Mouse (Mus musculus) forebrain, embryonic 15.5 days (tissue): ENCODE data around the gene Gm49601. TPM values are rescaled to one million over a fixed set of nuclear protein-coding genes. Genes with fewer than 3 reads are reported as not detected.

Experiments
- ATAC-seq: fragments of 200-750 bp; cut with Nextera tagmentation; replicated peaks from 2 replicates; pipeline ENCODE4 v1.8.0; 2017; ENCODE audit warnings: mild to moderate bottlenecking, moderate TSS enrichment, moderate library complexity
- H3K27ac ChIP-seq: fragments of 300-500 bp; sonication (generic); replicated peaks from 2 replicates; pipeline ENCODE4 v1.5.1; 2015; ENCODE audit warnings: mild to moderate bottlenecking, inconsistent platforms
- H3K27me3 ChIP-seq: fragments of 300-500 bp; sonication (generic); 2 replicates; pipeline ENCODE4 v1.6.1; 2015; ENCODE audit warnings: inconsistent platforms
- H3K36me3 ChIP-seq: fragments of 300-500 bp; sonication (generic); 2 replicates; pipeline ENCODE4 v1.6.1; 2015; ENCODE audit warnings: mild to moderate bottlenecking, inconsistent platforms
- H3K4me1 ChIP-seq: fragments of 300-500 bp; sonication (generic); 2 replicates; pipeline ENCODE4 v1.6.1; 2015; ENCODE audit warnings: inconsistent platforms
- H3K4me2 ChIP-seq: fragments of 300-500 bp; sonication (generic); replicated peaks from 2 replicates; pipeline ENCODE4 v1.6.1; 2015; ENCODE audit warnings: mild to moderate bottlenecking, inconsistent platforms
- H3K4me3 ChIP-seq: fragments of 300-500 bp; sonication (generic); 2 replicates; pipeline ENCODE4 v1.5.1; 2015; ENCODE audit warnings: mild to moderate bottlenecking, inconsistent platforms
- H3K9ac ChIP-seq: fragments of 300-500 bp; sonication (generic); replicated peaks from 2 replicates; pipeline ENCODE4 v1.6.1; 2015; ENCODE audit warnings: mild to moderate bottlenecking, inconsistent platforms
- H3K9me3 ChIP-seq: fragments of 300-500 bp; sonication (generic); 2 replicates; pipeline ENCODE4 v1.6.1; 2016; ENCODE audit warnings: inconsistent platforms
- WGBS: fragments of 180-500 bp; shearing (Covaris S2); methylation state at CpG from one replicate; pipeline ENCODE4 v1.1.7; 2015; ENCODE audit warnings: mixed read lengths; 5-methylcytosine and 5-hydroxymethylcytosine counted together
- polyA plus RNA-seq: library from polyadenylated mRNA; unstranded; fragments of >200 nt; fragmentation: Nextera tagmentation; extraction: Ambion mirVana; gene quantifications from 2 replicates; pipeline ENCODE4 v1.2.1, GENCODE M21; 2015

Gm49601 gene
- polyA plus RNA-seq, 1 experiment from 2014 or later, result 20.5 TPM

DNA sequence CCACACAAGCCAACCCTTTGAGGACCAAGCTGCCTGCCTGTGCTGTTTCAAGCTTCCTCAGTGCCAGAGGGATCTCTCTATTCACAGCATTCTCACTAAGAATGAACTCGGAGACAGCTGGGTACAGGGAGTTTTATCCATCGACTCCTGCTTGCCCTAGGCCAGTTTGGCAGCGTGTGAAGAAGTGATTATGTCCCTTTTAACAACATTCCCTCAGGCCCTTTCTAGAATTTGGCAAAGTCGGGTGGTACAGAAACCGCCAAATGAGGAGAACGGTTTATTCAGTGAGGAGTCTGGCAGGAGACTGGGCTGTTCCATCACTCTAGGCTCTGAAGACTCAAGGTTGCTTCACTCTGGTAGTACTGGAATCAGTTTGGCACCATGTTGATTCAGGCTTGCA lies 6.0 kb downstream of the Gm49601 start:
- no peaks in the 10 kb centered on the region for H3K9me3 ChIP-seq
- no peak overlapping the region for H3K9ac ChIP-seq
- peak overlapping the region; percentile 41; the same call in 1 of the 2 replicates for H3K4me3 ChIP-seq
- H3K36me3 ChIP-seq, result peaks cover 38% of the 10 kb centered on the region
- peak overlapping the region; percentile 70; the same call in 1 of the 2 replicates for H3K4me2 ChIP-seq
- H3K27ac ChIP-seq, result no peak overlapping the region
- H3K4me1 ChIP-seq, result peaks cover 22% of the 10 kb centered on the region
- ATAC-seq, result no peak
- WGBS, result 14% methylated on average over 6 of the region's 6 CpGs
- H3K27me3 ChIP-seq, result peaks cover 70% of the 10 kb centered on the region

DNA sequence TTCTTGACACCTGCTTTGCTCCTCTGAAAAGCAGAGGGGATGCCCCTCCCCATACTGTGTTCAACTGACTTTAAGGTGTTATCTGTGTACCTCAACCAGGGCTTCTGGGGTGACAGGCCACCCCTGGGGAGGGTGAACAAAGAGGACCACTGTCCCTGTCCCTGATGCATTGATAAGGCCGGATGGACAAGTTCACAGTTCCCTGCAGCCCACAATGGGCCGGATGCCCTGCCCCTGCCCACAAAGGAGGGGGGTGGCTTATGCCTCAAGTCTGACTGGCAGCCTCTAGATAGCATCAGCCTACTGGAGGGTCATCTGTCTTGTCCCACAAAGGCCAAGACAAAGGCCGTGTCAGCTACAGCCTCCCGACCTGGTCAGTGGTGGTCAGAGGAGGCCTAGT lies 7.1 kb downstream of the Gm49601 start:
- Histone ChIP-seq H3K27ac (no peak overlapping the region), H3K9me3 (no peaks in the 10 kb centered on the region), H3K4me2 (no peak overlapping the region), H3K9ac (no peak overlapping the region), H3K4me3 (no peak overlapping the region), H3K27me3 (peaks cover 59% of the 10 kb centered on the region), H3K36me3 (peaks cover 27% of the 10 kb centered on the region), H3K4me1 (peaks cover 22% of the 10 kb centered on the region)
- ATAC-seq, result no peak
- WGBS, result 60% methylated on average over 4 of the region's 4 CpGs

DNA sequence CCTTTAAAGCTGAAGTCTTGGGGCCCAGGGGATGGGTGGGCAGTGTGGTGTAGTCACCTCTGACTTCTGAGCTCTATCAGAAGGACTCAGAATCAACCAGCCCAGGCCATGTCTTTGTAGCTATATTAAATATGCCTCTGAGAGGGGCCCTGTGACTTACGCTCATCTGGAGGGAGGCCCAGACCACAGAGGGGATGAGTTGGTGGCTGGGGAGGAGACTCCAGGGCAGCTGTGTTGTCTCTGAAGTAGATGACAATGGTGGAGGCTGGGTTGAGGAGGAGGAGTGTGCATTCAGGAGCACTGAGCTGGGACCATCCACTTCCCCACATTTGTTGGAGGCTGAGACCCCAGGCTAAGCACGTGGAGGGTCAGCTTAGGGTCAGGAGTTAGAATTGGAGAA lies 7.9 kb downstream of the Gm49601 start:
- Histone ChIP-seq H3K36me3 (peaks cover 19% of the 10 kb centered on the region), H3K9ac (no peak overlapping the region), H3K27ac (no peak overlapping the region), H3K4me2 (no peak overlapping the region), H3K4me3 (no peak overlapping the region), H3K9me3 (no peaks in the 10 kb centered on the region), H3K27me3 (peaks cover 51% of the 10 kb centered on the region), H3K4me1 (peaks cover 22% of the 10 kb centered on the region)
- ATAC-seq, result no peak
- WGBS, result 53% methylated on average over 2 of the region's 2 CpGs

DNA sequence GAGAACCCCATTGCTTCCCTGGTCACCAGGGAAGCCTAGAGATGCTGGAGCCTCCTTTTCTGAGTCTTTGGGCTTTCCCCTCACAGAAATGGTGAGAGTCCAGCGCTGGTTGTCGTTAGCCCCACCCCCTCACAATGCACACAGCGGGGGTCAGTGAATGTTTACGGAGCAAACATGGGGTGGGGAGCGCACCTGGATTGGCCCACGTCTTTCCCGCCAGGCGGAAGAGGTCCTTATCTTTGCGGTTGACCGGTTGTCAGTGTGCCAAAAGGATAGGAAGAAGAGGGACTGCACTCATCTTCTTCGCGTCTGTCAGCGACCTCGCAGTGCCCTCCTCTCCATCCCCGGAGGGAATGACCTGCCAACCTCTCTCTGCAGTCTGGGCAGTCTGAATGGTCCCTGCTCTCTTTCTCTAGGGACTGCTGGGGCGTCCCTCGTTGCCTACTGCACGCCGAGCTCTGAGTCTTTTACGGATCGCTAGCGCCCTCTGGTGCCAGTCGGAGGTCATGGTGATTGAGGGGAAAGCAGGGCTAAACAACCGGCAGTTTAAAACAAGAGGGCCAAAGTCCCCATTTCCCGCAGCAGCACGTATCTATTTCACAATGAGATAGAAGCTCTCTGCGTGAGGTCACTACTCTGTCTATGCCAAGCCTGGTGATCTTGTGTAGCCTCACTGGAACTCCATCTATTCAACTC lies 8.7 kb downstream of the Gm49601 start:
- Histone ChIP-seq H3K36me3 (peaks cover 11% of the 10 kb centered on the region), H3K4me3 (peak overlapping the region; percentile 18), H3K9me3 (no peaks in the 10 kb centered on the region), H3K27me3 (peaks cover 43% of the 10 kb centered on the region), H3K4me1 (peaks cover 22% of the 10 kb centered on the region), H3K27ac (no peak overlapping the region), H3K4me2 (peak overlapping the region; percentile 44), H3K9ac (no peak overlapping the region; the same call in 1 of the 2 replicates)
- ATAC-seq, result peak; percentile 61
- WGBS, result 2% methylated on average over 27 of the region's 27 CpGs

DNA sequence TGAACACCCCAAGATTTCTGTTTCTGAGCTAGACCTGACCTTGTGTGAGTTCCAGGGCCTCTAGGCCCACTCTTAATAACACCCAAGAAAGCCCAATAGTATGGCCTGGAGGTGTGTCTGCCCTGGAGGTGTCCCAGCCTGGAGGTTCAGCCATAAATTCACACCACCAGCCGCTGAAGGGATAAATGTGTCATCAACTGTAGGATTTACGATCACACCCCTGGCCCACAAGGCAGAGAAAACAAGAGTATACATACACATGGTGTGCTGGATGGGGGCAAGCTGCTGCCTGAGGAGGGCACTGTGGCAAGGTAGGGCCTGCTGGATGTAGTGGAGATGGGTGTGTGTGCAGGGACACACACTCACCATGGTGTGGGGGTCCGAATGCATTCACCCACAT lies 12.9 kb downstream of the Gm49601 start:
- peaks cover 4% of the 10 kb centered on the region for H3K27me3 ChIP-seq
- H3K4me1 ChIP-seq, result peaks cover 6% of the 10 kb centered on the region
- WGBS, result 91% methylated on average over 3 of the region's 3 CpGs
- H3K4me2 ChIP-seq, result no peak overlapping the region
- no peak overlapping the region for H3K4me3 ChIP-seq
- ATAC-seq, result no peak
- no peak overlapping the region for H3K27ac ChIP-seq
- H3K9ac ChIP-seq, result no peak overlapping the region
- H3K9me3 ChIP-seq, result no peaks in the 10 kb centered on the region
- no peaks in the 10 kb centered on the region for H3K36me3 ChIP-seq

DNA sequence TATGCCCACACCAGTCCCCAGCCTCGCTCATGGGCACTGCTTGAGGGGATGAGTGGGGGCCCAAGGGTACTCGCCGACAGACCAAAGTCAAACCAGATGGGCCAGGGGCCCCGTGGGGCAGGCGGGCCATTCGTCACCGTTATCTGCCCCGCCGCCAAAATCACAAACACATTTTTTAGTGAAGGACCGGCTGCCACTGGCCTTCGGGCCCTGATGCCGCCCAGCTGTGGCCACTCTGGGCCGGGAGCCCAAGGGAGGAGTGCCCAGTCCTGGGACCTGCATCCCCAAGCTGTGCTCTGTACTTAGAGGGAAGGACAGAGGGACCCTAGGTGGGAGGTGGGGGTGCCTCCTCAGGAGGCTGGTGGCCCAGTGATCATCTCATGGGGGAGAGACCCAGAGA lies 14.5 kb downstream of the Gm49601 start:
- Histone ChIP-seq H3K4me2 (no peak overlapping the region), H3K4me3 (no peak overlapping the region), H3K4me1 (peaks cover 3% of the 10 kb centered on the region; the same call in 1 of the 2 replicates), H3K9ac (no peak overlapping the region), H3K36me3 (no peaks in the 10 kb centered on the region), H3K9me3 (no peaks in the 10 kb centered on the region), H3K27ac (no peak overlapping the region), H3K27me3 (peaks cover 3% of the 10 kb centered on the region; the same call in 1 of the 2 replicates)
- WGBS, result 90% methylated on average over 13 of the region's 13 CpGs
- no peak for ATAC-seq

DNA sequence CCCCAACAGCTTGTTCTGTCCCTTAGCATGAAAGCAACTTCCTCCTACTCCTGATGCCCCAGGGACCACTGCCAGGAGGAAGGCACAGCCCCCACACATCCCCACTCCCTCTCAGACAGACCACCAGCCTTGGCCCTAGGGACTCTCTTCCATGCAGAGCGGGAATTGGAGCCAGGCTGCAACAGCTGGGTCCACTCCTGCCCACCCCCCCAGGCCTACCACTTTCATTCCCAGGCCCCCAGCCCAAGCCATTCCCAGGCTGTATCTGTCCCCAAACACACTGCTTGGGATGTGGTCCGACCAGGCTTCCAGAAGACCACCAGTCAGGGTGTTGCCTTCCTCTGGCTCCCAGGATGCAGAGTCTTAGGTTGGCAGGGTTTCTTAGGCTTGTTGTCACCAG lies 17.1 kb downstream of the Gm49601 start:
- H3K4me2 ChIP-seq, result no peak overlapping the region
- no peak overlapping the region for H3K27ac ChIP-seq
- 76% methylated on average over 2 of the region's 2 CpGs for WGBS
- ATAC-seq, result no peak
- no peak overlapping the region for H3K9ac ChIP-seq
- H3K9me3 ChIP-seq, result no peaks in the 10 kb centered on the region
- peaks cover 3% of the 10 kb centered on the region; the same call in 1 of the 2 replicates for H3K27me3 ChIP-seq
- no peak overlapping the region for H3K4me3 ChIP-seq
- peaks cover 3% of the 10 kb centered on the region; the same call in 1 of the 2 replicates for H3K4me1 ChIP-seq
- H3K36me3 ChIP-seq, result no peaks in the 10 kb centered on the region

DNA sequence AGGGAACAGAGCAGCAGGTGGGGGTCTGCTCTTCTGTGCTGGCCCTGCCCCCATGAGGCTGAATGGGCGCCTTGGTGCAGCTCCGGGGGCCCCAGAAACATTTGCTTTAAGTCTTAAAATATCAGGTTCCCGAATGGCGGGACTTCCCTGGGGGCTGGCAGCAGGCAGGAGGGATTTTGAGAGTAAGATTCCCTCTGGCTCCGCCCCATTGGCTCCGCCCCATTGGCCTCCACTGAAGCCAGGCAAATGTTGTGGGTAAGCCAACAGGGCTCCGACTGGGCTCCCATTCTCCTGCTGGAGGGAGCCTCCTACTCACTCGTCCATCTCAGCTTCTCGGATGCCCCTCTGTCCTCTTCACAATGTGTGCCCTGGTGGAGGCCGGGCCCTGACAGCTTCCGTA lies 18.0 kb downstream of the Gm49601 start:
- H3K4me3 ChIP-seq, result no peak overlapping the region
- 9% methylated on average over 11 of the region's 11 CpGs for WGBS
- H3K36me3 ChIP-seq, result no peaks in the 10 kb centered on the region
- no peak; the same call in 1 of the 2 replicates for ATAC-seq
- H3K27me3 ChIP-seq, result peaks cover 3% of the 10 kb centered on the region; the same call in 1 of the 2 replicates
- H3K9ac ChIP-seq, result no peak overlapping the region
- no peaks in the 10 kb centered on the region for H3K9me3 ChIP-seq
- H3K4me1 ChIP-seq, result peaks cover 3% of the 10 kb centered on the region; the same call in 1 of the 2 replicates
- no peak overlapping the region for H3K27ac ChIP-seq
- no peak overlapping the region for H3K4me2 ChIP-seq

DNA sequence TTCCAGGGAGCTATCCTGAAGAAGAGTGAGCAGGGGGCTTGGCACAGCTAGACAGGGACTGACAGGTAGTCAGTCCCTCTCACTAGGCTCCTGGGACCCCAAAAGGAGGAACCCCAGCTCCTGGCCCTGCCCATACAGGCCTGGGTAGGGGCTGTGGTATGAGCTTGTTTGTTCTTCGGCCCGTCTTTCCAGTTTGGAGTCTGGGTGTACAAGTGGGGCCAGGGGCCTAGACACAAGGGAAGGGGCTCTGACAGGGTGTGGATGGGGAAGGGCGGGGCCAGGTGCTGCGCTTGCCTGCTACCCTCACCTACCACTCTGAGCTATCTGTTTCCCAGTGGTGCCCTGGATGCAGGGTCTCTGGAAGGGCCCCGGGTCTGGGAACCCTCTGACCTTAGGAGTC lies 20.5 kb downstream of the Gm49601 start:
- Histone ChIP-seq H3K9ac (no peak overlapping the region), H3K4me2 (no peak overlapping the region), H3K4me3 (no peak overlapping the region), H3K27me3 (peaks cover 3% of the 10 kb centered on the region; the same call in 1 of the 2 replicates), H3K36me3 (no peaks in the 10 kb centered on the region), H3K9me3 (no peaks in the 10 kb centered on the region), H3K27ac (no peak overlapping the region), H3K4me1 (peaks cover 3% of the 10 kb centered on the region; the same call in 1 of the 2 replicates)
- WGBS, result 83% methylated on average over 5 of the region's 5 CpGs
- no peak for ATAC-seq

DNA sequence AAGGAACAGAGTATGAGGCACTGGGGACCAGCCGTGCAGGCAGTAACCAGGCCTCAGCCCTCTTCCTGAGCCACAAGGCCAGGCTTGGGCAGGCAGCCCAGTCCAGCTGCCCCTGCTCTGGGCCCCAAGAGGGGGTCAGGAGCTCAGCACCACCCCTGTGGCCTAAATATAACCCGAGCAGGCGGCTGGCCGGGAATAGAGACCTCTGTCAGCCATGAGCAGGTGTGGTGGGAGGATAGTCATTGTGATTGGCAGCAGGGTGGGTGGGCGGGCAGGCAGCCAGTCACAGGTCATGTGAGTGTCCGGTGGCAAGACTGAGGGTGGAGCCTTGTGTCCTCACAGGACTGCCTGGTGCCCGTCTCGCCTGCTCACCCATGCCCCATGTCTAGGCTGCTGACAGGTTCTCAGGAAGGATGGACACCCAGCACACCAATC lies 21.9 kb downstream of the Gm49601 start:
- Histone ChIP-seq H3K9ac (no peak overlapping the region), H3K4me3 (no peak overlapping the region), H3K36me3 (no peaks in the 10 kb centered on the region), H3K27ac (no peak overlapping the region), H3K4me1 (peaks cover 3% of the 10 kb centered on the region; the same call in 1 of the 2 replicates), H3K27me3 (no peaks in the 10 kb centered on the region), H3K4me2 (no peak overlapping the region), H3K9me3 (no peaks in the 10 kb centered on the region)
- WGBS, result 63% methylated on average over 7 of the region's 8 CpGs
- ATAC-seq, result no peak

DNA sequence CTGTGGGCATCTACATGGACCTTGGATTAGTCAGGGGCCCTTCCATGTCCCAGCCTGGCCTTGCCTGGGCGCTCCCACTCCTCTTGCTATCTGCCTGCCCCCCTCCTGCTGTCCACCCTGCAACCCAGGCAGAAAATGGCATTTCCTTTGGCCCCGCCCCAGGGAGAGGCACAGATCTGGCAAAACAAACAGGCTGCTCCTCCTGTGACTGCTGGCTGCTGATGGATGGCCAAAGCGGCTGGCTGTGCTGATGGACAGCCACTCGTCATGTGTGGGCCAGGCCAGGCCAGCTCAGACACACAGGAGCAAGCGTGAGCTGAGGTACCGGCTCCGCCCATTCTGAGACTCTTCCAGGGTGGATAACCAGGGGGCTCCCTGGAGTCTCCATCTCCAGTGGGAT lies 24.8 kb downstream of the Gm49601 start:
- no peak overlapping the region for H3K4me3 ChIP-seq
- no peaks in the 10 kb centered on the region for H3K27me3 ChIP-seq
- no peaks in the 10 kb centered on the region for H3K4me1 ChIP-seq
- WGBS, result 71% methylated on average over 7 of the region's 7 CpGs
- ATAC-seq, result no peak
- no peak overlapping the region for H3K27ac ChIP-seq
- H3K4me2 ChIP-seq, result no peak overlapping the region
- H3K9me3 ChIP-seq, result no peaks in the 10 kb centered on the region
- no peak overlapping the region for H3K9ac ChIP-seq
- no peaks in the 10 kb centered on the region for H3K36me3 ChIP-seq

DNA sequence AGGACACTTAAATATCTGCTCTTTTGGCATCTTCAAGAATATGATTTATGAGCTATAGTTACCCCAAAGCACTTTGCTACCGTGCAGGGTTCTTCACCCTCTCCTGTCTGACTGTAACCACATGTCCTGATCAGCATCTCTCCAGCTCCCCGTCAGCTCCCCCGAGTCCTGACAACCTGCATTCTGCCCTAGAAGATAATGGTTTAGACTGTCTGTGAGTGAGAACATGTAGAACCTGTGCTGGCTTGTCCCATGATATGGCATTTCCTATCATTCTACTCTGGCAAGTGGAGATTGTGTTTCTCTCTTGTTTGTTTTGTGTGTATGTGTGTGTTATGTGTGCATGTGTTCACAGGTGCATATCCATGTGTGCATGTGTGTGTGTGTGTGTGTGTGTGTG lies 28.2 kb downstream of the Gm49601 start:
- WGBS, result 85% methylated on average over 3 of the region's 3 CpGs
- H3K36me3 ChIP-seq, result no peaks in the 10 kb centered on the region
- peaks cover 12% of the 10 kb centered on the region for H3K27me3 ChIP-seq
- ATAC-seq, result no peak
- no peak overlapping the region for H3K27ac ChIP-seq
- H3K9ac ChIP-seq, result no peak overlapping the region
- no peaks in the 10 kb centered on the region for H3K4me1 ChIP-seq
- H3K9me3 ChIP-seq, result no peaks in the 10 kb centered on the region
- no peak overlapping the region for H3K4me2 ChIP-seq
- no peak overlapping the region for H3K4me3 ChIP-seq

DNA sequence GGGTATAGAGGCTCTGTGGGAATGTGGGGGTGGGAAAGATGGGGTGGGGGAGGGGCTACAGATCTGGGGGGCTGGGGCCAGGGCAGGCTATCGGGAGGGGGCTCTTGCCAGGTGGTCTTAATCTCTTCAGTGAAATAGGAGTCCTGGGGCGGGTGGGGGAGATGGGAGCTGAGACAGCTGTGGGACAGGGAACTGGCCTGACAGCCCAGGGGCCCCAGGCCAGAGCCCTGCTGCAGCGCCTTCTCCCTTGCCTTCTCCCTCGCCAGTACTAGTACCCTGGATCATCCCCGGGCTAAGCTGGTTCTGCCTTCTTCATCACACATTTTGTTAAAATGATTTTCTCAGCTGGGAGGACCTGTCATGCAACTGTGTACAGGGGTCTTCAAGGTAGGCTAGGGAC lies 30.0 kb downstream of the Gm49601 start:
- H3K9me3 ChIP-seq, result no peaks in the 10 kb centered on the region
- H3K36me3 ChIP-seq, result no peaks in the 10 kb centered on the region
- no peak overlapping the region for H3K27ac ChIP-seq
- no peak overlapping the region for H3K4me3 ChIP-seq
- H3K4me2 ChIP-seq, result no peak overlapping the region
- no peak for ATAC-seq
- H3K4me1 ChIP-seq, result peaks cover 6% of the 10 kb centered on the region
- H3K9ac ChIP-seq, result no peak overlapping the region
- H3K27me3 ChIP-seq, result peaks cover 25% of the 10 kb centered on the region
- 36% methylated on average over 5 of the region's 5 CpGs for WGBS
